Mouse (Mus musculus) layer of hippocampus, adult 2 months (tissue): ENCODE measurements around the gene Prr14l. TPM values are rescaled to one million over a fixed set of nuclear protein-coding genes. Genes with fewer than 3 reads are reported as not detected.
"Not testable (repeated sequence)": the region's sequence is repeated elsewhere in the genome, so short reads cannot be mapped to it uniquely, and the experiment has no call there.

Source experiments
- DNase-seq, 2 experiments: peaks; one replicate each; pipeline ENCODE4 v3.0.0; 2022; ENCODE audit warnings: low spot score in 2 of 2
- H3K27ac ChIP-seq: fragments of 200-600 bp; 2 replicates; pipeline ENCODE4 v1.8.1; 2022
- H3K4me3 ChIP-seq: fragments of 200-600 bp; 2 replicates; pipeline ENCODE4 v1.8.1; 2022; ENCODE audit warnings: mild to moderate bottlenecking
- CTCF ChIP-seq: fragments of 200-600 bp; conservative IDR thresholded peaks from 2 replicates; pipeline ENCODE4 v1.8.1; 2022; ENCODE audit warnings: antibody characterized with exemption, mild to moderate bottlenecking, moderate library complexity
- total RNA-seq, 2 experiments: library from RNA; stranded (reverse); gene quantifications; 2 replicates each; pipeline ENCODE4 v1.2.3; 2021

Gene Prr14l
- total RNA-seq, 2 experiments from 2014 or later, result 50.4 to 58.9 TPM

GRCm38 (mm10) chr5:32849178-32849577, 4.9 kb downstream of the Prr14l start:
- Histone ChIP-seq H3K4me3 (no peak overlapping the region), H3K27ac (no peak overlapping the region)
- TF ChIP-seq CTCF, result no peak
- no peak for DNase-seq

- Histone ChIP-seq H3K27ac (no peak overlapping the region), H3K4me3 (no peak overlapping the region)
- TF ChIP-seq CTCF, result peak; percentile 54
- DNase-seq, result no peak
These were observed 14.0 kb downstream of the Prr14l start for GRCm38 (mm10) chr5:32840029-32840428.

GRCm38 (mm10) chr5:32836976-32837375, 17.1 kb downstream of the Prr14l start:
- no peak for TF ChIP-seq CTCF
- H3K27ac ChIP-seq, result no peak overlapping the region
- DNase-seq, result no peak
- no peak overlapping the region for H3K4me3 ChIP-seq

- DNase-seq, result no peak
- no peak for TF ChIP-seq CTCF
- peak overlapping the region; percentile 36; the same call in 1 of the 2 replicates for H3K27ac ChIP-seq
- H3K4me3 ChIP-seq, result no peak overlapping the region
These were observed 19.6 kb downstream of the Prr14l start for GRCm38 (mm10) chr5:32834497-32834896.

DNA sequence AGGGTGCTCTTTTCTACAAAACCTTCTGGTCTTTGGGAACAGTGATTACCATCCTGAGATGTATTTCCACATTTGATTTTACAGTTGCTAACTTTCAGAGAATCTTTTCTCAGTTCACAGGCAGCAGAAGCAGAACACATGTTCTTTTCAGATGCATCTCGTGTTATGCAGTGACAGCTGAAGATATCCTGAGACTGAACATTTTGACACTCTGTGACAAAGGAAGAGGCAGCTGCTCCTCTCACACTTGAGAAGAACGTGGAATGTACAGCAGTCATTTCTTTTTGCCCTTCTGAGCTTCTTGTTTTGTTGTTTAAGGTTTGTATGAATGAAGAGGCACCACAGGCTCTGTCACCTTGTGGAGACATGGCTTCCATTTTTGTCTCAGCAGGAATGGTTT, 24.0 kb downstream of the Prr14l start:
- Histone ChIP-seq H3K4me3 (no peak overlapping the region), H3K27ac (peak overlapping the region; percentile 60)
- TF ChIP-seq CTCF, result no peak
- peak in 1 of 2 experiments; percentile 38 for DNase-seq

DNA sequence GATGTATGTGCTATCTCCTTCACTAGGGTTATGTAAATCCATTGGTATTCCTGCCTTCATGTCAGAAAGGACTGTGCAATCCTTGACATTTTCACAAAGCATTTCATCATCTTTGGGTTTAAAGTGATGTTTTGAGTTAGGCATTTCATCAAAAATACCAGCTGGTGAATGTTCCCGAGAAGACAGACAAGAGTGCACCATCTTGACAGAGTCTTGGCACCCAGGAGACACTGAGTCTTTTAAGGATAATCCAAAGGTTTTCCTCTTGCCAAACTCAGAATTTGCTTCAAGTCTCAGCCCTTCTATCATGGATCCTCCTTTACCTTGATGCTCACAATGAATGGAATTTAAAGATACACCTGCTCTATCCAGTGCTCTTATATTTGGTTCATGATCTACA, 25.3 kb downstream of the Prr14l start:
- peak in 1 of 2 experiments; percentile 47 for DNase-seq
- H3K27ac ChIP-seq, result peak overlapping the region; percentile 72
- not testable (repeated sequence) for H3K4me3 ChIP-seq

DNA sequence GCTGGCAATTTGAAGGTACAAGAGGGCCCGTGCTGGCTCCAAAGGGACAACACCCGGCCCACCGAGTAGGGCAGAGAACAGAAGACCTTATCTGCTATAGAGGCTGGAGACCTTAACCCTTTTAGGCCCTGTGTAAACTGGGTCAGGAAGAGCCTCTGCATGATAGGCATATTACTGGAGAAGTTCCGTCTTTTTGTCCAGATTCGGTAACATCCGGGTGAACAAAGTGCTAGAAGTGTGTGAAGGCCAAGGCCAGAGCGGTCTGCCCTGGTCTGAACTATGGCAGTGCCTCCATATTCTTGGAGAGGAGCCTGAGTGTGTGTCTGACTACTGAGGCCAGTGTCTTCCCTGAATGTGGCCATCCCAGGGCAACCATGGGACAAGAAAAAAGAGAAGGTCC, 27.0 kb downstream of the Prr14l start, which contains the start of gene Gm20671:
Gene Gm20671 (minus strand): TSS at position 101 of the 400 bp plus-strand sequence.
- no peak for TF ChIP-seq CTCF
- no peak within 1 kb of the TSS for H3K4me3 ChIP-seq
- no peak for DNase-seq
- peak within 1 kb of the TSS; percentile 72 for H3K27ac ChIP-seq

DNA sequence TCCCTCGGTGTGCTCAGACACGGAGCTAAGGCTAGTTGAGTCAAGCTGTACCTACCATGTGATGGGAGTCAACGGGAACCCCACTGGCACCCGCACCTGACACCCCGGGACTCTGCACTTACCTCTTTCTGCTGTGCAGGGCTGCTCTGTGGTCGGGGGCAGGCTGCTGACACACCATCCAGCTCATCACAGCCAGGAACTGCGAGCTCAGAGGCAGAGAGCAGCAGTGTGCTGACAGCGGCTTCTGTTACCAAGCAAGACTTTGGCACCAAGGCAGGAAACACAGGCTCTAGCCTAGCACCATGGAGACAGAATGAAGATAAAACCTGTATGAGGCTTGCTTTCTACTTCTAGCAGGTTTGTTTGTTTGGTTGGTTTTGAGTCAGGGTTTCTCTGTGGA, 33.6 kb downstream of the Prr14l start:
- DNase-seq, result peak; percentile 43 to 50
- peak overlapping the region; percentile 81 for H3K27ac ChIP-seq
- no peak for TF ChIP-seq CTCF
- no peak overlapping the region; the same call in 1 of the 2 replicates for H3K4me3 ChIP-seq

- H3K27ac ChIP-seq, result no peak overlapping the region
- no peak for TF ChIP-seq CTCF
- DNase-seq, result no peak
- H3K4me3 ChIP-seq, result no peak overlapping the region
These were observed 38.7 kb downstream of the Prr14l start for GRCm38 (mm10) chr5:32815396-32815795.

DNA sequence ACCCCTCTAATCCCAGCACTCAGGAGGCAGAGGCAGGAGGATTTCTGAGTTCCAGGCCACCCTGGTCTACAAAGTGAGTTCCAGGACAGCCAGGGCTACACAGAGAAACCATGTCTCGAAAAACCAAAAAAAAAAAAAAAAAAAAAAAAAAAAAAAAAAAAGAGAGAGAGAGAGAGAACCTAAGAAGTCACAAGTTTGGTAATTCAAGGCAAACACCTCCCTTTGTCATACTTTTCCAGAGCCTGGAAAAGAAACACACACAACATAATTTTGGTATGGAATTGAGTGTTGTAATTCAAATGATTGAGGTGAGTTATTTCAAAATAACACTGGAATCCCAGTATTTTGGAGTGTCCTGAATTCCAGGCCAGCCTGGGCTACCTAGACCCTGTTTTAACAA, 67.6 kb downstream of the Prr14l start:
- not testable (repeated sequence) for DNase-seq, H3K4me3 ChIP-seq
- H3K27ac ChIP-seq, result peak overlapping the region; percentile 98

- TF ChIP-seq CTCF, result peak; percentile 63
These were observed 68.6 kb downstream of the Prr14l start, which contains the start of gene Pisd for GRCm38 (mm10) chr5:32785313-32785915. Gene Pisd (minus strand): TSS chr5:32785646.

DNA sequence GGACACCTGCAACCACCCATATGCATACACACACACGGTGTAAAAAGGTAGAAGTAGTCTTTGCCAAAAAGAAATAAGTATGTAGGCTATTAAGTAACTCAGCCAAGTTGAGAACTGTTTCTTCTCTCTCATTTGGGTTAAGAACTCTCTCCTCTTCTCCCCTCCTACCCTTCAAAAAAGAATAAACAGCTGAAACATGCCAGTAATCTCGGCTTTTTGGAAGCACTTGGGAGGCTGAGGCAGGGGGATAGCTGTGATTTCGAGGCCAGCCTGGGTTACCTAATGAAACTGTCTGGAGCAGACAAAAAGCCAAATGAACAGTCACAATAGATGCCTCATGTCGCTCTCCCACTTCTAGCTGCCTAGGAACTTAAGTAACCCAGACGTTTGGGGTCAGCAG, 69.3 kb downstream of the Prr14l start:
- TF ChIP-seq CTCF, result no peak
- no peak for DNase-seq
- peak overlapping the region; percentile 98 for H3K27ac ChIP-seq
- peak overlapping the region; percentile 81 for H3K4me3 ChIP-seq

More at GRCm38 (mm10) chr5:32785313-32785915, 68.6 kb downstream of the Prr14l start, which contains the start of gene Pisd:
- Histone ChIP-seq H3K4me3 (peak within 1 kb of the TSS; percentile 81), H3K27ac (peak within 1 kb of the TSS; percentile 98)
- DNase-seq, result peak; percentile 97

DNA sequence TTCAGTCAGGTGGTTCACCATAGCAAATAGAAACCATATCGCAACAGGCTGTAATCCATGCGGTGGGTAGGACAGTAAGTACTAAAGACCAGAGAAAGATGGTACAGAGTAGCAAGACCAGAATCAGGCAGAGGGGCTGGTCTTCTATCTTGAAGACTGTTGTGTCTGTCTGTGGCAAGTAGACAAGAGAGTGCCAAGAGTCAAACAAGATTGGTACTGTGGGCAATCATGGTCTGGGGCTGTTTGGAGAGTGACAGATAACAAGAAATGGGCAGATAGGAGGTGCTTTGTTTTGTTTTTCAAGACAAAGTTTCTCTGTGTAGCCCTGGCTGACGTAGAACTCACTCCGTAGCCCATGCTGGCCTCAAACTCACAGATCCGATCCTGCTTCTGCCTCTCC, 72.5 kb downstream of the Prr14l start:
- TF ChIP-seq CTCF, result no peak
- Histone ChIP-seq H3K4me3 (no peak overlapping the region), H3K27ac (no peak overlapping the region)
- DNase-seq, result no peak

DNA sequence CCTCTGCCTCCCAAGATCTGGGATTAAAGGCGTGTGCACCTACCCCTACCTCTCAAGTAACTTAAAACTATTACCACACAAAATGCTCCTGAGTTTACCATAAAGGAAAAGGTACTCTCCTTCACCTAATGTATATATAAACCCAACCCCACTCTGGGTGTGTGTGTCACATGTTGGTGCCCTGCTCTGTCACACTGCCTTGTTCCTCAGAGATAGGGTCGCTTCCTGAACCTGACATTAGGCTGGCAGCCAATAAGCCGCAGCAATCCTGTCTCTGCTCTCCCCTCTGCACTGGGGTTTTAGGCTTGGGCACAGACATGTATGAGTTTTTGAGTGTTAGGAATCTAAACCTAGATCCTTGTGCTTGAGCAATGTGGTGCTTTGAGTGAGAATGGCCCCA, 75.9 kb downstream of the Prr14l start:
- Histone ChIP-seq H3K4me3 (no peak overlapping the region), H3K27ac (no peak overlapping the region)
- TF ChIP-seq CTCF, result no peak
- DNase-seq, result no peak
